Mouse (Mus musculus): ENCODE measurements around the gene 4930402H24Rik. TPM values are rescaled to one million over a fixed set of nuclear protein-coding genes. Genes with fewer than 3 reads are reported as not detected.
"Not testable (repeated sequence)": the region's sequence is repeated elsewhere in the genome, so short reads cannot be mapped to it uniquely, and the experiment has no call there.

Gene 4930402H24Rik
- total and polyA plus RNA-seq, 2 experiments from 2014 or later: 49.2 to 97.9 TPM

- peaks cover 13% of the 10 kb centered on the region; the same call in 1 of the 2 replicates for H3K36me3 ChIP-seq (ENCODE audit: insufficient read depth)
- H3K4me3 ChIP-seq (ENCODE audit: low read depth, low read length): no peak overlapping the region
- no peak for TF ChIP-seq CTCF (IDR thresholded peaks at IDR 0.05; ENCODE audit: low read depth)
- H3K4me2 ChIP-seq (ENCODE audit: low read depth): no peak overlapping the region
- no peak overlapping the region for H3K27ac ChIP-seq (ENCODE audit: low read depth, low read length)
- H3K4me1 ChIP-seq (ENCODE audit: insufficient read depth): no peaks in the 10 kb centered on the region
- ATAC-seq (no peak), DNase-seq (no peak)
- H3K9ac ChIP-seq: no peak overlapping the region
- 88% methylated on average over 3 of the region's 3 CpGs for WGBS
- H3K27me3 ChIP-seq (ENCODE audit: insufficient read depth, low read length): no peaks in the 10 kb centered on the region
- H3K9me3 ChIP-seq (ENCODE audit: low read length): no peaks in the 10 kb centered on the region
Observed at GRCm38 (mm10) chr2:130830236-130830635, 76.0 kb downstream of the 4930402H24Rik start.

DNA sequence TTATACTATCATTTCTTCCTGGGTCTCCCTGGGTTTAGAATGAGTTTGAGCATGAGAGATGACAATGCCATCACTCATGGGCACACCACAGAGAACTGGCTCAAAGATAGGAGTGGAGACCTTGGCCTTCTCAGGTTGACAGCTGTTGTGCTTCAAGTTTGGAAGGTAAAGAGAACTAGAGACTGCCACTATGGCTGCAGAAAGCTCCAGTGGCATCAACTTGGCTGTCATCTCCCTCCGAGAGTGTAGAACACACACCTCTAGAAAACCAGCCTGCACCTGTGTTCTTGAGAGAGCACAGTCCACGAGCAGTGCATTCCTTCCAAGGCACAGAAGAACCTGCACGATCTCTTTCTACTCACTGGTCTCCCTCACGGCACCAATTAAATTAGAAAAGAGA lies 76.7 kb downstream of the 4930402H24Rik start:
- no peak overlapping the region for H3K4me2 ChIP-seq (ENCODE audit: low read depth)
- no peak overlapping the region for H3K4me3 ChIP-seq (ENCODE audit: low read depth, low read length)
- peaks cover 15% of the 10 kb centered on the region; the same call in 1 of the 2 replicates for H3K36me3 ChIP-seq (ENCODE audit: insufficient read depth)
- 97% methylated on average over 4 of the region's 4 CpGs for WGBS
- no peak for TF ChIP-seq CTCF (IDR thresholded peaks at IDR 0.05; ENCODE audit: low read depth)
- no peak overlapping the region for H3K9ac ChIP-seq
- no peak overlapping the region for H3K27ac ChIP-seq (ENCODE audit: low read depth, low read length)
- H3K9me3 ChIP-seq (ENCODE audit: low read length): no peaks in the 10 kb centered on the region
- no peaks in the 10 kb centered on the region for H3K27me3 ChIP-seq (ENCODE audit: insufficient read depth, low read length)
- no peaks in the 10 kb centered on the region for H3K4me1 ChIP-seq (ENCODE audit: insufficient read depth)
- ATAC-seq (no peak), DNase-seq (no peak)

DNA sequence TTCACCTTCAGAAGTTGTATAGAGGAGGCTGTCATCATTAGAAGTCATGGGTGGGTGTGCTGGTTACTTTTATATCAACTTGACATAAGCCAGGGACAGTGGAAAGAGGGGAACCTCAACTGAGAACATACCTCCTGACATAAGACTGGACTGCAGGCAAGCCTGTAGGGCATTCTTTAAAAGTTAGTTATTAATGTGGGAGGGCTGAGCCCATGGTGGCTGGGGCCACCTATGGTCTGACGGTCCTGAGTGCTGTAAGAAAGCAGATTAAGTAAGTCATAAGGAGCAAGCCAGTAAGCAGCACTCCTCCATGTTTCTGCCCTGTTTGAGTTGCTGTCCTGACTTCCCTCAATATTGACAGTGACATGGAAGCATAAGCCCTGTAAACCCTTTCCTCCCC lies 77.5 kb downstream of the 4930402H24Rik start:
- Histone ChIP-seq H3K27ac (ENCODE audit: low read depth, low read length) (no peak overlapping the region), H3K9ac (no peak overlapping the region), H3K4me3 (ENCODE audit: low read depth, low read length) (no peak overlapping the region), H3K27me3 (ENCODE audit: insufficient read depth, low read length) (no peaks in the 10 kb centered on the region), H3K4me1 (ENCODE audit: insufficient read depth) (no peaks in the 10 kb centered on the region), H3K9me3 (ENCODE audit: low read length) (no peaks in the 10 kb centered on the region), H3K36me3 (ENCODE audit: insufficient read depth) (peaks cover 15% of the 10 kb centered on the region; the same call in 1 of the 2 replicates), H3K4me2 (ENCODE audit: low read depth) (no peak overlapping the region)
- 93% methylated on average over 1 of the region's 1 CpGs for WGBS
- DNase-seq (no peak), ATAC-seq (no peak)
- TF ChIP-seq CTCF (IDR thresholded peaks at IDR 0.05; ENCODE audit: low read depth): no peak

DNA sequence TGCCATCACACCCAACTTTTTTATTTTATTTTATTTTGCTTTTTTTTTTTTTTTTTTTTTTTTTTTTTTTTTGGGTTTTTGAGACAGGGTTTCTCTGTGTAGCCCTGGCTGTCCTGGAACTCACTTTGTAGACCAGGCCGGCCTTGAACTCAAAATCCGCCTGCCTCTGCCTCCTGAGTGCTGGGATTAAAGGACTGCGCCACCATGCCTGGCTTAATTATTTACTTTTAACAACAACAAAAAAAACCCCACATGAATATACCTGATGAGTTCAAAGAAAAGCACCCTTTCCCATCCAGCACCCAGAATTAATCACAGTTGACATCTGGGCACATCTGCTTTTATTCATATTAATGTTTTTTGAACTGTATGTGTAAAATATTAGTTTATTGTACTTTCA lies 78.1 kb downstream of the 4930402H24Rik start:
- not testable (repeated sequence) for H3K9me3 ChIP-seq (ENCODE audit: low read length); H3K9ac ChIP-seq; H3K4me2 ChIP-seq (ENCODE audit: low read depth); ATAC-seq; DNase-seq; H3K27ac ChIP-seq (ENCODE audit: low read depth, low read length); H3K4me1 ChIP-seq (ENCODE audit: insufficient read depth); H3K27me3 ChIP-seq (ENCODE audit: insufficient read depth, low read length); H3K4me3 ChIP-seq (ENCODE audit: low read depth, low read length)
- peaks cover 15% of the 10 kb centered on the region; the same call in 1 of the 2 replicates for H3K36me3 ChIP-seq (ENCODE audit: insufficient read depth)
- 89% methylated on average over 3 of the region's 3 CpGs for WGBS

GRCm38 (mm10) chr2:130827410-130827809 lies 78.8 kb downstream of the 4930402H24Rik start:
- ATAC-seq (peak; percentile 75), DNase-seq (peak; percentile 68)
- Histone ChIP-seq H3K4me2 (ENCODE audit: low read depth) (no peak overlapping the region), H3K4me3 (ENCODE audit: low read depth, low read length) (no peak overlapping the region), H3K4me1 (ENCODE audit: insufficient read depth) (no peaks in the 10 kb centered on the region), H3K9me3 (ENCODE audit: low read length) (no peaks in the 10 kb centered on the region), H3K9ac (no peak overlapping the region), H3K36me3 (ENCODE audit: insufficient read depth) (peaks cover 15% of the 10 kb centered on the region; the same call in 1 of the 2 replicates), H3K27me3 (ENCODE audit: insufficient read depth, low read length) (no peaks in the 10 kb centered on the region), H3K27ac (ENCODE audit: low read depth, low read length) (no peak overlapping the region)
- 16% methylated on average over 2 of the region's 2 CpGs for WGBS
- TF ChIP-seq CTCF (IDR thresholded peaks at IDR 0.05; ENCODE audit: low read depth): no peak

GRCm38 (mm10) chr2:130818838-130819647 lies 87.2 kb downstream of the 4930402H24Rik start:
- DNase-seq: peak; percentile 43
- peak; percentile 54 for TF ChIP-seq CTCF (IDR thresholded peaks at IDR 0.05; ENCODE audit: low read depth)
- ATAC-seq: peak; percentile 65
- Histone ChIP-seq H3K27ac (ENCODE audit: low read depth, low read length) (no peak overlapping the region; the same call in 1 of the 2 replicates), H3K9me3 (ENCODE audit: low read length) (no peaks in the 10 kb centered on the region), H3K4me2 (ENCODE audit: low read depth) (no peak overlapping the region), H3K27me3 (ENCODE audit: insufficient read depth, low read length) (no peaks in the 10 kb centered on the region), H3K36me3 (ENCODE audit: insufficient read depth) (peaks cover 45% of the 10 kb centered on the region), H3K4me1 (ENCODE audit: insufficient read depth) (no peaks in the 10 kb centered on the region), H3K4me3 (ENCODE audit: low read depth, low read length) (no peak overlapping the region), H3K9ac (no peak overlapping the region)
- 30% methylated on average over 11 of the region's 11 CpGs for WGBS

GRCm38 (mm10) chr2:130817865-130818264 lies 88.3 kb downstream of the 4930402H24Rik start:
- ATAC-seq (no peak), DNase-seq (no peak)
- Histone ChIP-seq H3K27me3 (ENCODE audit: insufficient read depth, low read length) (no peaks in the 10 kb centered on the region), H3K4me1 (ENCODE audit: insufficient read depth) (no peaks in the 10 kb centered on the region), H3K27ac (ENCODE audit: low read depth, low read length) (no peak overlapping the region), H3K4me2 (ENCODE audit: low read depth) (no peak overlapping the region), H3K9ac (no peak overlapping the region), H3K4me3 (ENCODE audit: low read depth, low read length) (no peak overlapping the region), H3K9me3 (ENCODE audit: low read length) (no peaks in the 10 kb centered on the region), H3K36me3 (ENCODE audit: insufficient read depth) (peaks cover 56% of the 10 kb centered on the region)
- TF ChIP-seq CTCF (IDR thresholded peaks at IDR 0.05; ENCODE audit: low read depth): no peak
- 81% methylated on average over 1 of the region's 1 CpGs for WGBS
